In the genomic region with DNA sequence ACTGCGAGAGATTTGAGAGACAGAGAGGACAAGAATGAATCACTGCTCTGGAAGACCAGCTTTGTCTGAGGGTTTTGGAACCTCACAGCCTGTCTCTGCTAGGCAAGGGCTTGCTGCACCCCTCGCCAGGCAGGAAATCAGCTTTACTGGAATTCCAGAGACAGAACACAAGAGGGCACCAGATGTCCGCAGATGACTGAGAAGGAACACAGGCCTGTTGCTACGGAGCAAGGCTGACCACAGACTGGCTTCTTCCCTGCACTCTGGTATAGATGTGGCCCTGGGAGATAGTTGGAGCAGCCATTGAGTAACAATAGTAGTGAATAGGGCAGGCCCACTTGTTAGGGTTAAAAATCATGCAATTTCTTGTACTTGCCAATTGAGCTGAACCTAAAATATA, we compare ENCODE assay signal across 9 mouse cellular contexts.
DNase-seq lines count a peak whose midpoint lies in the region; ATAC-seq and TF ChIP-seq lines count a peak whose summit lies in the region.
"Had no signal": no experiment of that assay in that cellular context is flagged by ENCODE, and none has a peak within 500 bp of the region (broad histone marks: within the 10 kb centered on the region; RNA-seq: fewer than 3 reads in every experiment).

No protein-coding gene starts in this region.

- H3K4me3 ChIP-seq in cerebellum, adult 2 months (replicated peaks; ENCODE audit: insufficient read depth, low read depth, low read length): no peak overlapping the region
- no peak overlapping the region for H3K4me3 ChIP-seq in hindbrain, embryonic 14.5 days (replicated peaks; ENCODE audit: low read length)
- H3K4me3 ChIP-seq: erythroblast, embryonic 14.5 days had no signal

- H3K4me2 ChIP-seq in hindbrain, embryonic 14.5 days (replicated peaks): no peak overlapping the region

- ATAC-seq in frontal cortex, adult (ENCODE audit: low TSS enrichment): peak; percentile 92
- peak; percentile 71; the same call in 1 of the 2 replicates for ATAC-seq in hindbrain, embryonic 14.5 days (ENCODE audit: low FRiP score)

- no peak overlapping the region for H3K9ac ChIP-seq in hindbrain, embryonic 14.5 days

- 26% methylated on average over 4 of the region's 4 CpGs for WGBS in cerebellum, adult 2 months
- 30% methylated on average over 4 of the region's 4 CpGs for WGBS in hindbrain, embryonic 14.5 days

- DNase-seq in Muller cell, postnatal 12 days (ENCODE audit: inconsistent ontology term): peak; percentile 54
- peak; percentile 61 to 66 for DNase-seq in cerebellum, adult 2 months
- peak; percentile 90 for DNase-seq in hindbrain, embryonic 14.5 days (ENCODE audit: low spot score)
- DNase-seq in layer of hippocampus, postnatal 25 days (ENCODE audit: extremely low spot score in 1 of 2, low spot score in 1 of 2): peak; percentile 51
- peak; percentile 59 to 72 for DNase-seq in lung, postnatal 4 days
- DNase-seq in right cerebral cortex, adult 2 months (ENCODE audit: low spot score in 2 of 2): peak; percentile 62 to 79
- DNase-seq in yolk sac, embryonic 10.5 days (ENCODE audit: low spot score): no peak

- no peaks in the 10 kb centered on the region for H3K9me3 ChIP-seq in hindbrain, embryonic 14.5 days (ENCODE audit: control insufficient read depth, low read length)

- H3K27me3 ChIP-seq in cerebellum, adult 2 months (ENCODE audit: control insufficient read depth, insufficient read depth, low read length): no peaks in the 10 kb centered on the region
- H3K27me3 ChIP-seq in hindbrain, embryonic 14.5 days (ENCODE audit: control insufficient read depth, insufficient read depth, low read length): no peaks in the 10 kb centered on the region

- H3K4me1 ChIP-seq in cerebellum, adult 2 months (ENCODE audit: control insufficient read depth, insufficient read depth, low read length): no peaks in the 10 kb centered on the region
- no peaks in the 10 kb centered on the region for H3K4me1 ChIP-seq in hindbrain, embryonic 14.5 days (replicated peaks; ENCODE audit: control insufficient read depth, insufficient read depth, low read length)

- peak; percentile 87 for TF ChIP-seq CTCF in cerebellum, adult 2 months (IDR thresholded peaks at IDR 0.05; ENCODE audit: borderline replicate concordance, insufficient read depth, low read depth, low read length)

- peaks cover 29% of the 10 kb centered on the region for H3K36me3 ChIP-seq in hindbrain, embryonic 14.5 days (replicated peaks; ENCODE audit: control insufficient read depth, insufficient read depth)

- no peak overlapping the region for H3K27ac ChIP-seq in cerebellum, adult 2 months (ENCODE audit: insufficient read depth, low read length)
- H3K27ac ChIP-seq in hindbrain, embryonic 14.5 days: no peak overlapping the region

- no peak for TF ChIP-seq POLR2A in cerebellum, adult 2 months (IDR thresholded peaks at IDR 0.05; ENCODE audit: borderline replicate concordance, insufficient read depth, low read length)
